Mouse (Mus musculus): Measurements from ENCODE around the gene Arid3c. TPM values are rescaled to one million over a fixed set of nuclear protein-coding genes. Genes with fewer than 3 reads are reported as not detected.
A peak's percentile ranks its signal among the peaks of the same experiment; 100 is the strongest.
"Not testable (repeated sequence)": the region's sequence is repeated elsewhere in the genome, so short reads cannot be mapped to it uniquely, and the experiment has no call there.

Arid3c gene
- polyA plus RNA-seq, 1 experiment: not detected

GRCm38 (mm10) chr4:41708192-41708745 lies 22.7 kb downstream of the Arid3c start:
- H3K27me3 ChIP-seq (replicated peaks): peaks cover 46% of the 10 kb centered on the region
- H3K4me1 ChIP-seq: peaks cover 42% of the 10 kb centered on the region
- no peak overlapping the region for H3K4me3 ChIP-seq (replicated peaks)
- no peaks in the 10 kb centered on the region for H3K9me3 ChIP-seq
- TF ChIP-seq FLI1 (IDR thresholded peaks at IDR 0.05; ENCODE audit: low read length): no peak
- TF ChIP-seq GATA1 (IDR thresholded peaks at IDR 0.05; ENCODE audit: borderline replicate concordance, low read length): no peak
- H3K36me3 ChIP-seq (replicated peaks; ENCODE audit: low read length): peaks cover 18% of the 10 kb centered on the region

- Histone ChIP-seq H3K9me3 (no peaks in the 10 kb centered on the region), H3K36me3 (replicated peaks; ENCODE audit: low read length) (peaks cover 13% of the 10 kb centered on the region), H3K4me1 (peaks cover 32% of the 10 kb centered on the region), H3K4me3 (replicated peaks) (peak overlapping the region; percentile 88), H3K27me3 (replicated peaks) (peaks cover 49% of the 10 kb centered on the region)
- TF ChIP-seq GATA1 (IDR thresholded peaks at IDR 0.05; ENCODE audit: borderline replicate concordance, low read length) (no peak), FLI1 (IDR thresholded peaks at IDR 0.05; ENCODE audit: low read length) (no peak)
These were observed 23.9 kb downstream of the Arid3c start for GRCm38 (mm10) chr4:41707011-41707535.

- Histone ChIP-seq H3K4me1 (peaks cover 27% of the 10 kb centered on the region), H3K9me3 (no peaks in the 10 kb centered on the region), H3K27me3 (replicated peaks) (peaks cover 49% of the 10 kb centered on the region), H3K36me3 (replicated peaks; ENCODE audit: low read length) (peaks cover 4% of the 10 kb centered on the region), H3K4me3 (replicated peaks) (no peak overlapping the region)
- TF ChIP-seq GATA1 (IDR thresholded peaks at IDR 0.05; ENCODE audit: borderline replicate concordance, low read length): no peak
- no peak for TF ChIP-seq FLI1 (IDR thresholded peaks at IDR 0.05; ENCODE audit: low read length)
These were observed 24.8 kb downstream of the Arid3c start for GRCm38 (mm10) chr4:41705922-41706754.

- H3K4me1 ChIP-seq: peaks cover 27% of the 10 kb centered on the region
- TF ChIP-seq GATA1 (IDR thresholded peaks at IDR 0.05; ENCODE audit: borderline replicate concordance, low read length): no peak
- no peak for TF ChIP-seq FLI1 (IDR thresholded peaks at IDR 0.05; ENCODE audit: low read length)
- no peaks in the 10 kb centered on the region for H3K9me3 ChIP-seq
- no peaks in the 10 kb centered on the region for H3K36me3 ChIP-seq (replicated peaks; ENCODE audit: low read length)
- peaks cover 49% of the 10 kb centered on the region for H3K27me3 ChIP-seq (replicated peaks)
- H3K4me3 ChIP-seq (replicated peaks): no peak overlapping the region
These were observed 26.3 kb downstream of the Arid3c start for GRCm38 (mm10) chr4:41704651-41705050.

- Histone ChIP-seq H3K27me3 (replicated peaks) (peaks cover 40% of the 10 kb centered on the region), H3K4me1 (peaks cover 12% of the 10 kb centered on the region)
These were observed 28.7 kb downstream of the Arid3c start for GRCm38 (mm10) chr4:41702226-41702625.

GRCm38 (mm10) chr4:41700224-41700623 lies 30.7 kb downstream of the Arid3c start:
- H3K4me1 ChIP-seq; H3K4me3 ChIP-seq (replicated peaks); H3K36me3 ChIP-seq (replicated peaks; ENCODE audit: low read length); H3K9me3 ChIP-seq: not testable (repeated sequence)
- peaks cover 27% of the 10 kb centered on the region for H3K27me3 ChIP-seq (replicated peaks)

More at GRCm38 (mm10) chr4:41702226-41702625, 28.7 kb downstream of the Arid3c start:
- not testable (repeated sequence) for H3K9me3 ChIP-seq; H3K4me3 ChIP-seq (replicated peaks); H3K36me3 ChIP-seq (replicated peaks; ENCODE audit: low read length)

- H3K36me3 ChIP-seq (replicated peaks; ENCODE audit: low read length); H3K4me1 ChIP-seq; H3K4me3 ChIP-seq (replicated peaks); H3K9me3 ChIP-seq: not testable (repeated sequence)
- peaks cover 23% of the 10 kb centered on the region for H3K27me3 ChIP-seq (replicated peaks)
These were observed 31.2 kb downstream of the Arid3c start, which contains the start of gene Il11ra1 for GRCm38 (mm10) chr4:41699783-41700182. TSS of gene Il11ra1 (plus strand) at chr4:41699989.

- peaks cover 15% of the 10 kb centered on the region for H3K27me3 ChIP-seq (replicated peaks)
- H3K4me3 ChIP-seq (replicated peaks); H3K36me3 ChIP-seq (replicated peaks; ENCODE audit: low read length); H3K4me1 ChIP-seq; H3K9me3 ChIP-seq: not testable (repeated sequence)
These were observed 32.4 kb downstream of the Arid3c start for GRCm38 (mm10) chr4:41698421-41699016.

GRCm38 (mm10) chr4:41696930-41697841 lies 33.8 kb downstream of the Arid3c start, which contains the start of gene Cntfr:
TSS of gene Cntfr (minus strand) at chr4:41697089.
- Histone ChIP-seq H3K4me3 (replicated peaks) (peak within 1 kb of the TSS; percentile 80), H3K27me3 (replicated peaks) (peaks cover 14% of the 10 kb centered on the region)
- not testable (repeated sequence) for H3K4me1 ChIP-seq; H3K36me3 ChIP-seq (replicated peaks; ENCODE audit: low read length); H3K9me3 ChIP-seq

- H3K4me1 ChIP-seq; H3K36me3 ChIP-seq (replicated peaks; ENCODE audit: low read length); H3K4me3 ChIP-seq (replicated peaks); H3K9me3 ChIP-seq: not testable (repeated sequence)
- H3K27me3 ChIP-seq (replicated peaks): peaks cover 15% of the 10 kb centered on the region
These were observed 34.5 kb downstream of the Arid3c start for GRCm38 (mm10) chr4:41696452-41696851.

- H3K4me1 ChIP-seq; H3K36me3 ChIP-seq (replicated peaks; ENCODE audit: low read length); H3K4me3 ChIP-seq (replicated peaks); H3K9me3 ChIP-seq: not testable (repeated sequence)
- peaks cover 15% of the 10 kb centered on the region for H3K27me3 ChIP-seq (replicated peaks)
These were observed 35.1 kb downstream of the Arid3c start for GRCm38 (mm10) chr4:41695800-41696199.

- H3K36me3 ChIP-seq (replicated peaks; ENCODE audit: low read length); H3K4me1 ChIP-seq; H3K9me3 ChIP-seq; H3K4me3 ChIP-seq (replicated peaks): not testable (repeated sequence)
- peaks cover 15% of the 10 kb centered on the region for H3K27me3 ChIP-seq (replicated peaks)
These were observed 37.4 kb downstream of the Arid3c start for GRCm38 (mm10) chr4:41693511-41693910.

GRCm38 (mm10) chr4:41690014-41690413 lies 40.9 kb downstream of the Arid3c start:
- not testable (repeated sequence) for H3K9me3 ChIP-seq; H3K36me3 ChIP-seq (replicated peaks; ENCODE audit: low read length); H3K4me1 ChIP-seq; H3K27me3 ChIP-seq (replicated peaks); H3K4me3 ChIP-seq (replicated peaks)

GRCm38 (mm10) chr4:41688562-41688961 lies 42.4 kb downstream of the Arid3c start:
- H3K27me3 ChIP-seq (replicated peaks); H3K9me3 ChIP-seq; H3K4me3 ChIP-seq (replicated peaks); H3K36me3 ChIP-seq (replicated peaks; ENCODE audit: low read length); H3K4me1 ChIP-seq: not testable (repeated sequence)
